Mouse (Mus musculus) adrenal gland, postnatal 10 days (tissue): ENCODE measurements around the gene Olfr1351. TPM values are rescaled to one million over a fixed set of nuclear protein-coding genes. Genes with fewer than 3 reads are reported as not detected.
"Not testable (repeated sequence)": the region's sequence is repeated elsewhere in the genome, so short reads cannot be mapped to it uniquely, and the experiment has no call there.

ENCODE experiments used
- DNase-seq: peaks from one replicate; pipeline ENCODE4 v3.0.0; 2021; ENCODE audit warnings: mixed read lengths
- long read RNA-seq, 2 experiments: library from polyadenylated mRNA; stranded (forward); transcript quantifications; one replicate each; pipeline ENCODE4 v2.0.0; 2021
- total RNA-seq, 2 experiments: library from RNA; stranded (reverse); gene quantifications; 2 replicates each; pipeline ENCODE4 v1.2.3; 2021

Gene Olfr1351
- total RNA-seq = not detected
- long read RNA-seq, experiment 1 = 0 reads
- long read RNA-seq, experiment 2 = 0 reads

DNA sequence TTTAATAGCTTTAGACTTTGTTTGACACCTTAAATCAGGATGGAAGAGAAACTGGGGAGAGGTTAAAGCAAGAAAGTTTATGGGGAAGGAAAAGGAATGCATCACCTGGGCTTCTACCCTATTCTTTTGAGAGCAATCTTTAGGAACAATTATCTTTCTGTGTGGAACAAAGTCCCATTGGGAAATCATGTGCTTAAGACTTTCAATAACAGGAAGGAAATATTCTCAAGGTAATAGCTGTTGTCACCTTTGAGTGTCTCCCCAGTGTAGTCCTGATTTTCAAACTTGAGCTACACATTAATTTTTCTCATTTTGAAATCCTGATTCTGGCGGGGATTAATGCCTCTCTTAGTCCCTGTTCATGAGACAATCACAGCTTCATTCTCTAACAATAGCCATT is at the start of gene Olfr1351:
Olfr1351 (plus strand) TSS at position 301 of the 400 bp plus-strand sequence.
- DNase-seq = no peak

DNA sequence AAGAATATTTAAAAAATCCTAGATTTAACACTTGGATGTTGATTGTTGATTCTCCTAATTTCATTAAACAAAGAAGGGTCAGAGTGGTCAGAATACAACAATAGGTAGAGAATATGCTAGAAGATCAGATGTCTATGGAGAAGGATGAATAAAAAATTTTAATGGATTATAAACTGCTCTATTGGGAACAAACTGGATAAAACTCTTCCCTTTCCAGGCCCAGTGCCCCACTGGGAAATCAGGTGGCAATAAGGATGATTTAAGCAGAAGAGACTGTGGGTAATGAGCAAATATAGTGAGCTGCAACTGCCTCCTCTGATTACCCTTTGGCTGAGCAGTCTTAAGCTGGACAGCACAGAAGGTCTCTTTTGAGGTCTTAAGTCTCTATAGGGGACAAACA is 49.3 kb upstream of the Olfr1351 start, which contains the start of gene Olfr1353:
Olfr1353 (plus strand) TSS at position 301 of the 400 bp plus-strand sequence.
- DNase-seq = not testable (repeated sequence)

DNA sequence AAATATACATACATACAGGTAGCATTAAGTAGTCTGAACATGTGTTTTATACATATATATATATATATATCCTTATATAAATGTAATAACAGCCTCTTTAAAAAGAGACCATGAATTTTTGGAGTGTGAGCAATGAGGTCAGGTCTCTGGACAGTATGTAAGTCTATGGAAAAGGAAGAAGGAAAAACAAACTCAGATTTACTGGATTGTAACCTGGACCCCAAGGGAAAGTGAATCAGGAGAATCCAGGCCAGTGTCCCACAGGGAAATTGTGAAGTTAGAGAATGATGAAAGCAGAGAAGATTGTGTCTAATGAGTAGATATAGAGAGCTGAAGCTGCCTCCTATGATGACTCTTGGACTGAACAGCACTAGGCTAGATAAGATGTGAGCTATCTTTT is 31.5 kb upstream of the Olfr1351 start, which contains the start of gene Olfr1352:
Olfr1352 (plus strand) TSS at position 301 of the 400 bp plus-strand sequence.
- no peak for DNase-seq

DNA sequence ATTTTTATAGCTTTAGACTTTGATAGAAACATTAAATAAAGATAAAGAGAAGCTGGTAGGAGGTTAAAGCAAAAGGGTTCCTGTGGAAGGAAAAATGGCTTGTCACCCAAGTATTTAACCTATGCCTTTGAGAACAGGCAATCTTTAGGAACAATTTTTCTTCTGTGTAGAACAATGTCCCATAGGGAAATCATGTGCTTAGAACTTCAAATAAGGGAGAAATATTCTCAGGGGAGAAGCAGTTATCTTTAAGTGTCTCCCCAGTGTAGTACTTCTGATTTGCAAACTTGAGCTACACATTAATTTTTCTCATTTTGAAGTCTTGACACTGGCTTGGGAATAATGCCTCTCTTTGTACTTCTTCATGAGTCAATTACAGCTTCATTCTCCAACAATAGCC is 16.2 kb downstream of the Olfr1351 start, which contains the start of gene Olfr57:
Olfr57 (plus strand) TSS at position 301 of the 400 bp plus-strand sequence.
- no peak for DNase-seq

DNA sequence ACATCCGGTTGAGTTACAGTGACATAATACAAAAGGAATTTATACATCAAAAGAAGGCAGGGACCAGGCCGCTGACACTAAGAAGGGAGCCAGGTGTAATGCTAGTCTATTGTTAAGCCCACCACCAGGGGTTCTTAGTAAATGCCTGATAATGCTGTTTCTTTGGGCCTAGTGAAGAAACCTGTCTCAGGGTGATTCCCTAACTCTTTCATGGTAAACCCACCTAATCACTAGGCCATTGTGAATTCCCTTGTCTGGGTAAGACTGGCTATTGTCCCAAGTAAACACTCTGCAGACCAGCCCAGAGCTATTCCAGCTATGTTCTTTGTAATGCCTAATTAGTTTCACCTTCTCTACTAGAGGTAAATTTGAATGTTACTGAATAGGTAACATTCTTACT is 30.2 kb downstream of the Olfr1351 start:
- not testable (repeated sequence) for DNase-seq

DNA sequence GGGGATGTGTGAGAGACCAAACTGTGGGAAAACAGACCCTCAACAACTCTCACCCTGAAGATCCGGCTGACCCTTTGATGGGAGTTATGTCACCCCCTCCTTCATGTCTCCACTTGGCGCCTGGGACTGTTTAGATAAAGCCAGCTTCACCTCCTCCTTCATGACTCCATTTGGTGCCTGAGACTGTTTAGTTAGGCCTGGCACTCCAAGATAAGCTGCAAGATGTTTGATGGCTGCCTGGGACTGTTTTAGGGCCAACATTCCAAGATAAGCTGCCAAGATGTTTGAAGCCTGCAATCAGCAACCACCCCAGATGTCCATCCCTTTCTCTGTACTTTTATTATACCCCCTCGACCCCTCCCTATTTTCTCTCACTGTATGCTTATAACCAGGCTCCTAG is 45.1 kb downstream of the Olfr1351 start:
- DNase-seq = not testable (repeated sequence)

Other genes with a start within 250 kb of the Olfr1351 start
- gene Slc1a6, start 232.0 kb upstream of the Olfr1351 start, total RNA-seq = under 1 TPM; 0.33 to 0.39 TPM
- gene Olfr1356, start 160.3 kb upstream of the Olfr1351 start, total RNA-seq = not detected
- gene Olfr1355, start 136.9 kb upstream of the Olfr1351 start, total RNA-seq = not detected
- not detected for gene Olfr1354, start 99.3 kb upstream of the Olfr1351 start, total RNA-seq
- not detected for gene Olfr8, start 61.8 kb upstream of the Olfr1351 start, total RNA-seq
- gene Olfr1353, start 49.2 kb upstream of the Olfr1351 start, total RNA-seq = not detected
- gene Olfr1352, start 31.4 kb upstream of the Olfr1351 start, total RNA-seq = not detected
- not detected for gene Olfr57, start 16.3 kb downstream of the Olfr1351 start, total RNA-seq
- gene 2610008E11Rik, start 85.1 kb downstream of the Olfr1351 start, total RNA-seq = 10 to 100 TPM; 12.5 to 17.9 TPM
- not detected for gene Vmn2r80, start 136.3 kb downstream of the Olfr1351 start, total RNA-seq
- not detected for gene Vmn2r81, start 235.2 kb downstream of the Olfr1351 start, total RNA-seq